Mouse (Mus musculus) G1E-ER4 (cell line): ENCODE results near the gene Lta. TPM values are rescaled to one million over a fixed set of nuclear protein-coding genes. Genes with fewer than 3 reads are reported as not detected.

Experiments used
- GATA1 ChIP-seq: IDR thresholded peaks from one replicate; pipeline ENCODE4 v1.8.0; 2012; ENCODE audit warnings: low read length, inconsistent platforms
- polyA plus RNA-seq: library from polyadenylated mRNA; stranded (reverse); fragments of >175 nt; gene quantifications from 2 replicates; pipeline ENCODE4 v1.2.3, GENCODE M21; 2012

Gene Lta
- polyA plus RNA-seq, 1 experiment = not detected

- TF ChIP-seq GATA1 = no peak
Measured at GRCm38 (mm10) chr17:35180093-35180492, 25.1 kb downstream of the Lta start.

DNA sequence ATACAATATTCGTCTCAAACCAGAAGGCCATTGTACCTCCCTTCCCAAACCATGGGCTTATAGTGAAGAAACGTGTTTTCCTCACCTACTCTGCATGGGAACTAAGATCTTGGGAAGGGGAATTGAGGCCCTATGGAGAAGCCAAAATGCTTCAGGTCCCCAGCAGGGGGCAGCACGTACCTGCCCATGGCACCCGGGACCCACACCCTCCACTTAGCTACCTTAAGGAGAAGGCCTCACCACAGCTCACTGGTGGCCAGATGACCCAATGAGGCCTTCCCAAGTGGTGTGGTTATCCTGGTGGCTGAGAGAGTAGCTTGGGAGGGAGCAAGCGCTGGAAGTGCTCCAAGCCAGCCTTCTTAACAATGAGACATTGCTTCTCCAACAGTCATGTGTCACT lies 26.6 kb downstream of the Lta start:
- no peak for TF ChIP-seq GATA1

DNA sequence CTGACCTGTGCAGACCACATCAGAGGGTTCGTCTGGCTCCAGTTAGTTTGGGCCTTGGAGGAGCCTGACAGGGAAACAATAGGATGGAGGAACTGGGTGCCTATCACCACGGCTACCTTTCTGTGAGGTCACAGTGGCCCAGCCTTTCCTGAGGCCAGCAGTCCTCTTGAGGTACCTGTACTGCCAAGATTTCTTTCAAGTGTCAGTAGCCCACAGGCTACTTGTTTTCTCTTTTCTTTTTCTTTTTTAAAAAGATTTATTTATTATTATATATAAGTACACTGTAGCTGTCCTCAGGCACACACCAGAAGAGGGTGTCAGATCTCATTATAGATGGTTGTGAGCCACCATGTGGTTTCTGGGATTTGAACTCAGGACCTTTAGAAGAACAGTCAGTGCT lies 29.2 kb downstream of the Lta start, which contains the start of gene Aif1:
Gene Aif1 (minus strand): TSS at position 101 of the 400 bp plus-strand sequence.
- no peak for TF ChIP-seq GATA1

DNA sequence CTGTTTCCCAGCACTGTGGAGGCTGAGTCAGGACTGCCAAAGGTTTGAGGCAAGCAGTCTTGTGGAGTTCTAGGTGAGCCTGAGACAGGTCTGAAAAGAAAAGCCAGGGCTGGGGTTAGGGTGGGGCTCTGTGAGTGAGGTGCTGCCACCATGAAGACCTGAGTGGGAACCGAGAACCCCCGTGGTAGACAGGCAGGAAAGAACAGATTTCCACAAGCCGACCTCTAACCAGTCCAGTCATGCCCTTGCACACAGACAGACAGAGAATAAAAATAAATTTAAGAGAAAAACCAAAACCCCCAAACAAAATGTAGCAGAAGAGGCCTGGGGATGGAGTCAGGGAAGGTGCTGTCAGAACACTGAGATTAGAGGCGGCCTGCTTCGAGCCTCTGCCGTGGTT lies 29.8 kb downstream of the Lta start:
- TF ChIP-seq GATA1 = no peak

DNA sequence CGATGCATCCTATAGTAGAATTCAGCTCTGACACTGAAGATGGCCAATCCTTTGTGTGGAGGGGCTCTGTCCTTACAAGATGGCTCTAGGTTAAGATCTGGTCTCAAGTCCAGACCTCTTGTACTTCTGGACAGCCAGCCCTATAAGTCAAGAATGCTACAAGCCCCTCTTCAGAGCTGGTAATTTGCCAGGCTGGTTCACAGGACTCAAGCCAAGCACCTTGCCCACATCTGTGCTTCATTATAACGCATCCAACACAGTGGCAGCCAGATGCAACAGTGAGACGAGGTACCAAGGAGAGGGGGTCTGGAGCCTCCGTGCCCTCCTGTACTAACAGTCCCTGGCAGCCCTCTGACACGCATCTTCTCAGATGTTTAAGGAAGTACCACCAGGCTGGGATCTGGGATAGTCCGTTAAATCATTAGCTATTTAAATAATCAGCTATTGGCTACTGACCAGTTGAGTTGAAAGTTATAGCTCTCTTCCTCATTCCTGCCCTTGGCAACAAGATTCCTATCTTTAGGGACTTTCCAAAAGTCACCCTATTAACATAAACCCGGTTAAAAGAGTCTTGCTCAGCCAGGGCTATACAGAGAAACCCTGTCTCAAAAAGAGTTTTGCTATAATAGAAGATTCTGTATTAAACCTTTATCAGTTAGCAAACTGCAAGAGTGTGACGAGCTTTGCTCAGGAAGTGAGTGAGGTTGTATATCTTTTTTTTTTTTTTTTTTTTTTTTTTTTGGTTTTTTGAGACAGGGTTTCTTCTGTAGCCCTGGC lies 30.8 kb downstream of the Lta start:
- no peak for TF ChIP-seq GATA1

GRCm38 (mm10) chr17:35173329-35173728 lies 31.8 kb downstream of the Lta start:
- no peak for TF ChIP-seq GATA1

DNA sequence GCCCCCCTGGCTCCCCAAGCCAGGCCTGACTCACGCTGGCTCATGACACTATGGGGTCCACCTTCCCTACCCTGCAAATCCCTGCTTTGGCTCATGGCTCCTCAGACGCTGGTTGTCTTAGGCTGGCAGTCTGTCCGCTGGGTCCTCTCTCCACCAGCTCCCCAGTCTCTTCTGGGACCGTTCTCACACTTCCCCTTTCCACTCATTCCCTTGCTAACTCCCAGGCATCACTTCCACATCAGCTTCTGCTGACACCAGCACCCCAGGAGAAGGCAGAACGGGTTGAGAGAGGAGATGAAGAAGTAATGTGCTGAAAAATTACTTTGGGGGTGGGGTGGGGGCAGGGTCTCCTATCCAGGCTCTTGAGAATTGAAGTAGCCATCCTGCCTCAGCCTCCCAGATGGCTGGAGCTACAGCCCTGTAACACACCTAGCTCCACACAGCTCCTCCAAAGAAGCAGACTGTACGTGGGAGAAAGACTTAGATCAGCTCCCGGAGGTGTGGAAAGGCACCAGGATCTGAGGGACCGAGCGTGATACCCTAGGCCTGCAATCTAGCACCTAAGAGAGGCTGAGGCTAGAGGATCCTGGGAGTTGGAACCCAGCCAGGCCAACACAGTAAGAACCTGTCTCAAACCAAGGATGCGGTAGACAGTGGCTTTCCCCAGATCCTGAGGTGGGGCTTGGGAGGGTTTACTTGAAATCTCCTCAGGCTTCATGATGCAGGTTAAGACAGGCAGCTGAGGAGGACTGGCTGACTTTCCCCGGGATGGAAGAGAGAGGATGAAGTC lies 32.5 kb downstream of the Lta start:
- no peak for TF ChIP-seq GATA1

DNA sequence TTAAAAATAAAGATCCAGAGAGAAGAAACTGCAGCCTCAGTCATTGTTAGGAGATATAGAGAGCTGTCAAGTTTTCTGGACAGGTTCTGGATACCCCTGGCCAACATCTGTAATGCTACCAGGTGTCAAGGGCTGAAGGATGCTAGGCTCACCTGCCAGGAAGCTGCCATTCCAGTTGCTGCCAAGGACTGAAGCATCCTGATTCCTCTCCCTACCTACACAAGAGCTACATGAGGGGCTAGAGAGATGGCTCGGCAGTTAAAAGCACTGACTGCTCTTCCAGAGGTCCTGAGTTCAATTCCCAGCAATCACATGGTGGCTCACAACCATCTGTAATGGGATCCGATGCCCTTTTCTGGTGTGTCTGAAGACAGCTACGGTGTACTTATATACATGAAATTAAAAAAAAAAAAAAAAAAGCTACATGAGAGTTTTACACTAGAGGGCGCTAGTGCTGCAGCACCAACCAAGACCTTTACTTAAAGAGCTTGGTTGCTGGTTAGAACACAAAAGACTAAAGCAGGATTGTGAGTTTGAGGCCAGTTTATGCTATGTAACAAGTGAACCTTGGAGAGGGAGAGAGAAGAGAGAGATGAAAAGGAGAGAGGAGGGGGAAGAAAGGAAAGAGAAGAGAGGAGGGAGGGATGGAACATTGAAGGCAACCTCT lies 36.5 kb downstream of the Lta start:
- no peak for TF ChIP-seq GATA1

GRCm38 (mm10) chr17:35167794-35168193 lies 37.4 kb downstream of the Lta start:
- TF ChIP-seq GATA1 = no peak

- no peak for TF ChIP-seq GATA1
Measured at GRCm38 (mm10) chr17:35166352-35167035, 38.7 kb downstream of the Lta start.

DNA sequence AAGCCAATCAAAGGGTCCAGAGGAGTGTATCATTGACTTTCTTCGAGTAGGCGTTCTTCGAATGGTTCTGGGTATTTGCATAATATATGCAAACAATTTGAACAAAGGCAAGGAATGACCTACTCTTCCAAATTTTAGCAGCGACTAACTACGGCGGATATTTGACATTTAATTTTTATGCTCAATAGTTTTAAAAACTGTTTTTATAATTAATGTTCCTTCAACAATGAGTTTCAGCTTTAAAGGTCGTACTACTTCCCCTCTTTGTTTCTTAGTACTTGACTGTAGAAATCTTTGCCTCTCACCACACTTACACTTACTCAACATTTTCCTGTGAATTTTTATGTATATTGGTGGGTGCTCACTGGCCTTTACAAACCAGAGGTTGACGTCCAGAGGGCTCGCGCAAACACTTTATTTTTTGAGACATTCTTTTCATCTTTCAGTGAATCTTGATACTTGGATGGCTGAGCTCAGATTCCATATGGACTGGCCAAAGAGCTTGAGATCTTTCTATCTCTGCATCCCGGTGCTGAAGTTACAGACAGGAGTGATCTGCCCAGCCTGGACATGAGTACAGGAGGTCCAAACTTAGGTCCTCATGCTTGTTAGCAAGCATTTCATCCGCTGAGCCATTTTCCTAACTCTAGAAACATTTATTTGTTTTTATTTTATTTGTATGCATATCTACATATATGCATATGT lies 39.5 kb downstream of the Lta start:
- TF ChIP-seq GATA1 = no peak

DNA sequence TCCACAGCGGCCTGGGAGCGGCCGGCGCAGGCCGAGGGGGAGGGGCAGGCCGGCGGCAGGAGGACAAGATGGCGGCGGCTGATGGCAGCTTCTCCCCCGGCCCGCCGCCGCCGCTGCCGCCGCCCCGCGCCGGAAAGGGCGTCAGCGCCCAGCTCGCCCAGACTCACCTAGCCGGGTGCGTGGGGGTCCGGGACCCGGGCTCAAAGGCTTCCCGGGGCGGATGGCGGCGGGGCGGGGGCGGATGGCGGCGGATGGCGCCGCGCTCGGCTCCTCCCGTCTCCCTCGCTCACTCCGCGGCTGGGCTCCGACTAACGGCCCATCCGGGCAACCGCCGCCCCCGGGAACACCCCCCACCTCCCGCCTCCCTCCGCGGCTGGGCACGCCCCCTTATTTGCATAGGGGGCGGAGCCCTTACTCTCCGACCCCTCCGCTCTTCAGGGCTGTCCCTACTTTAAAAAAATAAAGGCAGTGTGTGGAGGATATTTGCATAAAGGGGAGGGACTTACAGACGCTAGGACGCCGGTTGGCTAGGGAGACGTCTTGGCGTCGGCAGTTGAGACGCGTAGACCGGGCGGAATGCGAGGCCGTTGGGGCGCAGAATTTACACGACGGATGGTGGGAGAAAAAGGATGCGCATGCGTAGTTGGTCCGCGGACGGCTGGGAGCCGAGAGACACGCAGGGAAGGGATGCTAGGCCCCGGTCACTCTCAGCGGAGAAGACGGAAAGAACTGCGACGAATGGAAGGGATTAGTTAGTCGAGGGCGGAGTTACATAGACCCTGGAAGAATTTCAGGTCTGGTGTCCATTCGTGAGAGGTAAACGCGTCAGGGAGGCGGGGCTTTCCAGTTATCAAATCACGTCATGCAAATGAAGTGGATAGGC lies 40.3 kb downstream of the Lta start, which contains the start of gene Prrc2a:
Gene Prrc2a (minus strand): TSS at position 330 of the 883 bp plus-strand sequence.
- no peak for TF ChIP-seq GATA1

- TF ChIP-seq GATA1 = no peak
Measured at GRCm38 (mm10) chr17:35164218-35164567, 41.0 kb downstream of the Lta start.
